Mouse (Mus musculus) testis, postnatal 10 days (tissue): ENCODE results near the gene Dhrs9.
A peak's percentile ranks its signal among the peaks of the same experiment; 100 is the strongest.

Experiments used
- DNase-seq: peaks from one replicate; pipeline ENCODE4 v3.0.0; 2021; ENCODE audit warnings: low spot score

The Dhrs9 gene

DNA sequence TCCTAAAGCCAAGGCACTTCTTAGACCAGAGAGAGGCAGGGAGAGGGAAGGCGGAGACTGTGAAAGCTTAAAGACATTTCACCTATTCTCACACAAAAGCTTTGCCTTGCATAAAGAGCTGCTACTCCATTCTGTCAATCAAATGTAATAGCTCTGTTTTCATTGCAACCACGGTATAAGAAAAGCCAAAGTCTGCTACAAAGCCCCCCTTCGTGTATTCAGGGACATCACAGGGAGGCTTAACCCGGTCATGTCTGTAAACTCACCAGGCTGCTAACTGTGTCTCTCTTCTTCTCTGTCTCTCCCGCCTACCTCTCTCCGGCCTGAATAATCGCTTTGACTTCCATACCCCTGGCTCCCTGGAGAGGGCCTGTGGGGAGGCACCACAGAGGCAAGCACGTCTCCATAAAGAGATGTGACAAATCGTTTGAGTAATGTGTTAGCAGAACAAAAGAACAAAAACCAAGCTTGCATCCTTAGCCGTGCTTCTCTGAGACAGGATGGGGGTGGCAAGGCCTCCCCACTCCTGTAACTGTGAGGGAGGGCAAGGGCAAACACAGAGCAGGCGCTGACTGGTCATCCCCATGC, 38.1 kb downstream of the Dhrs9 start:
- no peak for DNase-seq

GRCm38 (mm10) chr2:69424829-69425228, 44.6 kb downstream of the Dhrs9 start:
- no peak for DNase-seq

DNA sequence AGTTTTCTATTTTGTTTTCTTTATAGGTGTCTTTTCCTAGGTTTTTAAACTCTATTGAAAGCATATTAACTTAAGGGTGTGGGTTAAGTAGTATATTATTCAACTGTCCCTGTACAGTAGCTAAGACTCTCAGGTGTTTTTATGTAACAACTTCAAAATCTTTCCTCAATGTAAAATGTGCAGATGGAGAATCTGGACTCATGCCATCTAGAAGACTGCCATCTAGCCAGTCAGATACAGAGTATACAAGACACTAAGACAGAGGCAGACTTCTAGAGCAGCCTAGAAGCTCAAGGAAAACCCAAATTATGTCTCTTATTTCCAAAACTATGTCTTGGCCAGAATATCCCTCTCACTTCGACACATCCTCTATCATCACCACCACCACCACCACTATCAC, 45.8 kb downstream of the Dhrs9 start:
- DNase-seq: no peak

- DNase-seq: no peak
Measured at GRCm38 (mm10) chr2:69427141-69427540, 46.9 kb downstream of the Dhrs9 start.

- DNase-seq: peak; percentile 86
Measured at GRCm38 (mm10) chr2:69428116-69428515, 47.9 kb downstream of the Dhrs9 start.

DNA sequence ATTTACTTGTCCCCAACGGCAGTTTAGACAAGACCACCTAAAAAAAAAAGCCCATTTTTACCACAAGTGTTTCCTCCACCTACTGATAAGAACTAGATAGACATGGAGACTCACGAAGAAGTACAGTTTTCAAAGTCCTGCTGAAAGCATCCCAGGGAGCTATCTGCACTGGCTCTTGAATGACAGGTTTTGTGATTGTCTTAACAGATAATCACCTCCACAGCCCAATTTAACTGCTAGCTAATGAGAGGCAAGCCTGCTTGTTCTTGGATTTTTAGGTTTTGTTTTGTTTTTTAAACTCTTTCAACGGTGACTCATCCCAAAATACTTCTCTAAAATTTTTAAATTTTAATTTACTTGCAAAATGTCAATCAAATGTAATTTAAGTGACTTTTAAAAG, 61.4 kb downstream of the Dhrs9 start:
- DNase-seq: no peak

DNA sequence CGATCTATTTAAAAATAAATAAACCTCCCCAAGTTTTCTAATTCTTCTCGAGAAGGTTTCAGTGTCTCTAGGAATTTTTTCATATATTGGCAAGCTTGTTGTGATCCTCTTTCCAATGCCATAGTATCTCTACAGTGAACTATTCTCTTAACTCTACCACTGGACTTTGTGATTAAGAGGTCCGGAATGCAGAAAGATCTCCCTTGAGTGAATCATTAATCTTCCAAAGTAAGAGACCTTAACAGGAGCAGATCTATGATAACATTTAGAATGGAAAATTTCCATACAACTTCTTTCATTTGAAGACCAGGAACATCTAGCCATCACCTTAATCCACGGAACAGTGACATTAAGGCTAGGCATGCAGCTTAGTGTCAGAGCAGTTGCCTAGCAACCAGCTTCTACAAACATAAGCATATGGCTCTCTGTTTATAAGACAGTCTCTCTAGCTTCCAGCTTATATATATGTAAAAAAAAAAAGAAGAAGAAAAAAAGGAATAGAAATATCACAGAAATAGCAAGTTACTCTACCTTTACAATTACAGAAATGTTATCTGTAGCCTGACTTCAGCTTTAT, 65.7 kb downstream of the Dhrs9 start:
- DNase-seq: no peak

DNA sequence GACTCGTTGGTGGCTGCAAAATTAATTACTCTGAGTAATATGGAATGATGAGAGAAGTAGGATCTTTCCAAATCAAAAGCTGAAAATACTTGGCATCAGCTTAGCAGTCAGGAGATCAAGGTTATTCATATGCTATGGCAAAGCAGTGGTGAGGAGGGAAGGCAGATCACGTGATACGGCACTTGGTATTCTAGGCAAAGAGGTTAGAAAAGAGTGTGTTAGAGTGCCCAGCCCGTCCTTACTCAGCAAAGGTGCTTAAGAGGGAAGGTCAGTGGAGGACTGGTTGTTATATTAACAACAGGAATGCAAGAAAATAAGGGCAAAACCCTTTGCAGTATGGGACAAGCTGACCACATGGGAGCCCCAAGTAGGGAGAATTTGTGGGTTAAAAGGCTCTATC, 68.3 kb downstream of the Dhrs9 start:
- DNase-seq: no peak

DNA sequence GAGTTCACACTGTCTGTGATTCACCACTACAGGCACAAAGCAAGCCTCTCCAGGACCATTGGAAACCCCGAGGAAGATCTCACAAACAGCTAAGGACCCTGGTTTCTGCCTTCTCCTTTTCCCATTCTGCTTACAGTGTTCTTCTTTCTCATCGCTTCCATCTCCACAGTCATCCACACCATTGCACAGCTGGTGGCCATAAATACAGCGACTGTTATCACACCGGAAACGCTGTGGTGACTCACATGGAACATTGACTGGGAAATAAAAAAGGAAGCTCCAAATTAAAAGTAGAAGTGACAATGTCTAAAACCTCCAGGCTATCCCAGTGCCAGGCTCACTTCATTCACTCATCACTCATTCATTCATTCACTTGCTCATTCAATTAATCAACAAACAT, 70.9 kb downstream of the Dhrs9 start:
- no peak for DNase-seq
